Mouse (Mus musculus) lung, adult 2 months (tissue): ENCODE results near the gene Rbms3. TPM values are rescaled to one million over a fixed set of nuclear protein-coding genes. Genes with fewer than 3 reads are reported as not detected.

Experiments
- DNase-seq: peaks from one replicate; pipeline ENCODE4 v3.0.0; 2022
- H3K4me1 ChIP-seq: fragments of 200-500 bp; 2 replicates; pipeline ENCODE4 v1.6.1; 2011; ENCODE audit warnings: low read length; ENCODE audit not compliant: control insufficient read depth, insufficient read depth
- H3K4me3 ChIP-seq: fragments of 200-500 bp; replicated peaks from 2 replicates; pipeline ENCODE3; 2011; ENCODE audit warnings: low read depth, mild to moderate bottlenecking, control low read depth, low read length; ENCODE audit errors: extremely low read depth
- CTCF ChIP-seq: fragments of 200-500 bp; IDR thresholded peaks from 2 replicates; pipeline ENCODE4 v1.5.1; 2011; ENCODE audit warnings: mild to moderate bottlenecking, low read length, control low read depth; ENCODE audit not compliant: insufficient read depth
- POLR2A ChIP-seq: fragments of 200-500 bp; IDR thresholded peaks from 2 replicates; pipeline ENCODE4 v1.6.1; 2011; ENCODE audit warnings: low read depth, mild to moderate bottlenecking, control low read depth, low read length, borderline replicate concordance; ENCODE audit errors: extremely low read depth
- WGBS: fragments of 180-500 bp; shearing (Covaris S2); methylation state at CpG from one replicate; pipeline ENCODE4 v1.1.7; 2018; 5-methylcytosine and 5-hydroxymethylcytosine counted together
- polyA plus RNA-seq: library from polyadenylated mRNA; depleted of rRNA; stranded (reverse); fragments of >200 nt; gene quantifications from 2 replicates; pipeline ENCODE4 v1.2.3, GENCODE M21; 2012

Gene Rbms3
- polyA plus RNA-seq, 1 experiment: 35.8 TPM

- no peak for DNase-seq
- 63% methylated on average over 1 of the region's 1 CpGs for WGBS
- no peak for TF ChIP-seq CTCF
- no peak for TF ChIP-seq POLR2A
- Histone ChIP-seq H3K4me3 (no peak overlapping the region), H3K4me1 (peaks cover 9% of the 10 kb centered on the region)
These were observed 599.8 kb downstream of the Rbms3 start for GRCm38 (mm10) chr9:117029953-117030352.

DNA sequence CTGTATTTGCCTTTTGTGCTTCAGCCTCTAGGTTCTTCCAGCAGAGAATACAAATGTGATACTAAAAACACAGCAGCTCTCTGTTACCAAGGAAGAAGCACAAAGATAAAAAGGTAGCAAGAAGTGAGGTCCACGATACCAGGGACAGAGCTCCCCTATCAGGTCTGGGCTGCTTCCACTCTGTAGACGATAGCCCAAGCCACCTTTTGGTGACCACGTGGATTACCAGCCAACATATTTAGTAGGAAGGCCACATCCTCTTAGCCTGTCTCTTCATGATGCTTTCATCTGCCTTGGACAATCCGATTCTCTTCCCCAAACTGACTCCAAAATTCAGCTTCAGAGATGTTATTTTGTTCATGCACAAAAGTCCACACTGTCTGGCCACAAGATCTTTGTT, 601.1 kb downstream of the Rbms3 start:
- no peak for DNase-seq
- WGBS: 91% methylated on average over 4 of the region's 4 CpGs
- Histone ChIP-seq H3K4me1 (peaks cover 9% of the 10 kb centered on the region), H3K4me3 (no peak overlapping the region)
- no peak for TF ChIP-seq CTCF
- TF ChIP-seq POLR2A: no peak

DNA sequence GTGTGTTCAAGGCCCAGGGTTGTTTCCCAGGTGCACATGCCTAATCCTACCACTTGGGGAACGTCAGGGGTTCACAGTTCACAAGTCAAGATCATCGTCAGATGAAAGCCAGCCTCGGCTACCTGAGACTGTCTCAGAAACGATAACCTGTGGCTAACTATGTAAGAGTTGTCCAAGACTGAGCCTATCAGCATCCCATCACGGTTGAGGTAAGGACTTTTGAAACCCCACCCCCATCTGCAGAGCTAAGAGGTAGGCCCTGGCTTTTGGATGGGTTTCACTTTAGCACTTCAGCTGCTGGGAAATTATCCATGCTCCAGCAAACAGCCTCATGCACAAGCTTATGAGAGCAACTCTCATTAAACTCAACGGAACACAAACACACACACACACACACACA, 607.6 kb downstream of the Rbms3 start:
- no peak for DNase-seq
- TF ChIP-seq CTCF (no peak), POLR2A (no peak)
- H3K4me1 ChIP-seq: no peaks in the 10 kb centered on the region; the same call in 1 of the 2 replicates
- WGBS: 83% methylated on average over 6 of the region's 6 CpGs
- no peak overlapping the region for H3K4me3 ChIP-seq

GRCm38 (mm10) chr9:117021506-117021905, 608.2 kb downstream of the Rbms3 start:
- TF ChIP-seq POLR2A: no peak
- TF ChIP-seq CTCF: no peak
- no peak for DNase-seq
- WGBS: 70% methylated on average over 3 of the region's 3 CpGs
- Histone ChIP-seq H3K4me3 (no peak overlapping the region), H3K4me1 (no peaks in the 10 kb centered on the region; the same call in 1 of the 2 replicates)

GRCm38 (mm10) chr9:117020216-117020615, 609.5 kb downstream of the Rbms3 start:
- WGBS: 90% methylated on average over 2 of the region's 2 CpGs
- DNase-seq: no peak
- Histone ChIP-seq H3K4me1 (no peaks in the 10 kb centered on the region; the same call in 1 of the 2 replicates), H3K4me3 (no peak overlapping the region)
- TF ChIP-seq POLR2A (no peak), CTCF (no peak)

GRCm38 (mm10) chr9:117018741-117019163, 611.0 kb downstream of the Rbms3 start:
- no peak for TF ChIP-seq CTCF
- TF ChIP-seq POLR2A: no peak
- 30% methylated on average over 2 of the region's 2 CpGs for WGBS
- Histone ChIP-seq H3K4me3 (no peak overlapping the region), H3K4me1 (no peaks in the 10 kb centered on the region; the same call in 1 of the 2 replicates)
- no peak for DNase-seq

DNA sequence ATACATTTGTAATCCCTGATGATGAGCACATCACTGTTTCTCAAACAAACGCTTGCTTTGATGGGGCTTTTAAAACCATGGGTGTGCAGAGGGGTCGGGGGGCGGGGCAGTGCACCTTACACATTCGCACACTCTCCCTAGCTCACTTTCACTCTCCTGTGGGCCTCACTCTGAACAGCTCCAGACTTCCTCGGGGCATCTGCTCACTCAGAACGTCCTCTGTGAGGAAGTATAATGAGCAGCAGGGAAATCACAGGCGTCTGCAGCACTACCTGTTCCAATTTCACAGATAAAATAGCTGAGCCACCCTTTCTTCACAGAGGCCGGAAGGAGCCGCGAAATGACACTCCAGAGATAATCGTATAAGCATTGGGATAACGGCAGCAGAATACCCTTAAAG, 611.4 kb downstream of the Rbms3 start:
- no peak overlapping the region for H3K4me3 ChIP-seq
- H3K4me1 ChIP-seq: no peaks in the 10 kb centered on the region; the same call in 1 of the 2 replicates
- no peak for DNase-seq
- TF ChIP-seq POLR2A: no peak
- no peak for TF ChIP-seq CTCF
- 59% methylated on average over 12 of the region's 12 CpGs for WGBS

- H3K4me1 ChIP-seq: no peaks in the 10 kb centered on the region; the same call in 1 of the 2 replicates
- H3K4me3 ChIP-seq: no peak overlapping the region
- TF ChIP-seq POLR2A (no peak), CTCF (no peak)
- DNase-seq: peak; percentile 2
- WGBS: 74% methylated on average over 9 of the region's 9 CpGs
These were observed 613.0 kb downstream of the Rbms3 start for GRCm38 (mm10) chr9:117016605-117017319.

GRCm38 (mm10) chr9:117013386-117013785, 616.3 kb downstream of the Rbms3 start:
- 81% methylated on average over 3 of the region's 3 CpGs for WGBS
- no peak for TF ChIP-seq CTCF
- no peak for TF ChIP-seq POLR2A
- H3K4me1 ChIP-seq: no peaks in the 10 kb centered on the region
- peak; percentile 1 for DNase-seq
- no peak overlapping the region for H3K4me3 ChIP-seq

DNA sequence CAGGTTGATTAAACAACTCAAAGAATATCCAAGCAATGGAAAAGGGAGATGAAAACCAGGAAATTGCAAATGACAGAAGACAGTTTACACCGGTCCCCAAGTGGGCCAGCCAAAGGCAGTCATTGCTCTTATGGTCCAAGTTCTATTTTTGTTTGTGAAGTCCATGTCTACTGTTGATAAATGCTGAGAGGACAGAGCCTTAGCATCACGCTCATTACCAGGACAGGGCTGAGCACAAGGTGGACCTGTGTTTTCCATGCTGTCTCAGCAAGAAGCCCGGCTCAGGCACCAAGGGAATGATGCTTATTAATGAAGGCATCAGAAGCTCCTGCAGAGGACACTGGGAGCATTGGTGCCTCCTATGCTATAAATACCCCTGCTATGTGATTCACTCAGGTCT, 618.9 kb downstream of the Rbms3 start:
- TF ChIP-seq POLR2A: no peak
- TF ChIP-seq CTCF: no peak
- peak; percentile 0 for DNase-seq
- Histone ChIP-seq H3K4me1 (no peaks in the 10 kb centered on the region), H3K4me3 (no peak overlapping the region)
- WGBS: 90% methylated on average over 3 of the region's 3 CpGs
